Mouse (Mus musculus) liver, embryonic 14.5 days (tissue): ENCODE results near the gene Msi2.

ENCODE experiments used
- CTCF ChIP-seq: IDR thresholded peaks from 2 replicates; pipeline ENCODE4 v1.5.1; 2016; ENCODE audit warnings: antibody characterized with exemption, low read depth, control low read depth
- EP300 ChIP-seq: IDR thresholded peaks from 2 replicates; pipeline ENCODE4 v1.6.1; 2016; ENCODE audit warnings: antibody characterized with exemption, low read depth

DNA sequence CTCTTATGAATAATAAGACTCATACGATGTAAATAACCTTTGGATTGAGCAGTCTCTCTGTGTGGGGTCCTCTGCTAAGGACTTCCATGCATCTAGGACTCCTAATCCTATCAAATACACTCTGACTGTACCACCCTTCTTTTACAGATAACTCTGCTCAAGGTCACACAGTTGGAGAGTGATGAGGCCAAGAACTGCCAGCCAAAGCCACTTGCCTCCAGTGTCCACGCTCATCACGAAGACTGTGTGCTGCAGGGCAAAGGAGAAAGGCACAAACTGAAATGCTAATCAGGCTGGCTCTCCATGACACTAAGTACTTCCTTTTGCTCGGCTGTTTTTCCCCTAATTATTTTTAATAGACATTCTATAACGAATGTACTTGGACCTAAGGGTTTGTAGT lies 153.9 kb downstream of the Msi2 start:
- TF ChIP-seq CTCF (no peak), EP300 (no peak)
